Mouse (Mus musculus) liver, embryonic 14.5 days (tissue): ENCODE data around the gene Sirt7.

Experiments used
- CTCF ChIP-seq: IDR thresholded peaks from 2 replicates; pipeline ENCODE4 v1.5.1; 2016; ENCODE audit warnings: antibody characterized with exemption, low read depth, control low read depth
- EP300 ChIP-seq: IDR thresholded peaks from 2 replicates; pipeline ENCODE4 v1.6.1; 2016; ENCODE audit warnings: antibody characterized with exemption, low read depth

- no peak for TF ChIP-seq CTCF
- TF ChIP-seq EP300 = no peak
Measured at GRCm38 (mm10) chr11:120647047-120647830, 22.2 kb upstream of the Sirt7 start.
